In genomic region chr8:66696970-66697843, GRCm38 (mm10) we compare ENCODE assay signal across 8 mouse cellular contexts. TPM values are rescaled to one million over a fixed set of nuclear protein-coding genes. Genes with fewer than 3 reads are reported as not detected.
A peak's percentile ranks its signal among the peaks of the same experiment; 100 is the strongest.
DNase-seq lines count a peak whose midpoint lies in the region; ATAC-seq and TF ChIP-seq lines count a peak whose summit lies in the region.

TSS of gene Npy1r (plus strand) at chr8:66697192.

- 0 out of 2 replicates have a peak within 1 kb of the TSS, but pooled peaks have one; percentile 47 for H3K27ac ChIP-seq in heart, embryonic 10.5 days
- H3K27ac ChIP-seq in limb, embryonic 11.5 days (replicated peaks; ENCODE audit: low read depth, low read length), result no peak within 1 kb of the TSS
- no peak within 1 kb of the TSS for H3K27ac ChIP-seq in midbrain, postnatal 0 days (ENCODE audit: low read depth, low read length)

- peak; percentile 49; the same call in 1 of the 2 replicates for ATAC-seq in limb, embryonic 11.5 days (ENCODE audit: insufficient number of reproducible peaks, low FRiP score, low TSS enrichment, low read depth)
- ATAC-seq in midbrain, postnatal 0 days (ENCODE audit: low FRiP score), result peak; percentile 76

- peaks cover 26% of the 10 kb centered on the region for H3K27me3 ChIP-seq in heart, embryonic 10.5 days (ENCODE audit: insufficient read depth, poor library complexity, severe bottlenecking)
- peaks cover 19% of the 10 kb centered on the region for H3K27me3 ChIP-seq in limb, embryonic 11.5 days (ENCODE audit: control insufficient read depth, insufficient read depth, low read length)
- no peaks in the 10 kb centered on the region for H3K27me3 ChIP-seq in midbrain, postnatal 0 days (ENCODE audit: insufficient read depth, low read length)

- WGBS in heart, embryonic 10.5 days, result 1% methylated on average over 30 of the region's 30 CpGs
- WGBS in limb, embryonic 11.5 days, result under 1% methylated on average over 30 of the region's 30 CpGs
- WGBS in midbrain, postnatal 0 days, result under 1% methylated on average over 30 of the region's 30 CpGs

- peak within 1 kb of the TSS; percentile 60 for H3K4me3 ChIP-seq in heart, embryonic 10.5 days
- peak within 1 kb of the TSS; percentile 23 for H3K4me3 ChIP-seq in limb, embryonic 11.5 days (ENCODE audit: low read depth, low read length)
- peak within 1 kb of the TSS; percentile 46 for H3K4me3 ChIP-seq in midbrain, postnatal 0 days (ENCODE audit: low read depth, low read length)

- H3K36me3 ChIP-seq in heart, embryonic 10.5 days, result no peaks in the 10 kb centered on the region
- no peaks in the 10 kb centered on the region for H3K36me3 ChIP-seq in limb, embryonic 11.5 days (ENCODE audit: control insufficient read depth, insufficient read depth, low read length)
- H3K36me3 ChIP-seq in midbrain, postnatal 0 days (ENCODE audit: insufficient read depth, low read length), result no peaks in the 10 kb centered on the region

- H3K9ac ChIP-seq in limb, embryonic 11.5 days (ENCODE audit: low read length), result peak within 1 kb of the TSS; percentile 45
- H3K9ac ChIP-seq in midbrain, postnatal 0 days (replicated peaks; ENCODE audit: low read length, poor library complexity, severe bottlenecking), result peak within 1 kb of the TSS; percentile 20; the same call in 1 of the 2 replicates

- no peaks in the 10 kb centered on the region for H3K9me3 ChIP-seq in heart, embryonic 10.5 days
- no peaks in the 10 kb centered on the region for H3K9me3 ChIP-seq in limb, embryonic 11.5 days (ENCODE audit: control insufficient read depth, low read length)
- H3K9me3 ChIP-seq in midbrain, postnatal 0 days (ENCODE audit: low read length), result no peaks in the 10 kb centered on the region

- H3K4me1 ChIP-seq in heart, embryonic 10.5 days, result peaks cover 11% of the 10 kb centered on the region; the same call in 1 of the 2 replicates
- no peaks in the 10 kb centered on the region for H3K4me1 ChIP-seq in limb, embryonic 11.5 days (ENCODE audit: control insufficient read depth, insufficient read depth, low read length)
- H3K4me1 ChIP-seq in midbrain, postnatal 0 days (ENCODE audit: insufficient read depth, low read length), result no peaks in the 10 kb centered on the region

- DNase-seq in adipocyte (ENCODE audit: low spot score), result peak; percentile 81
- peak; percentile 44 for DNase-seq in embryo, embryonic 11.5 days (ENCODE audit: low read depth, low spot score)
- peak; percentile 76 for DNase-seq in heart, embryonic 10.5 days (ENCODE audit: low spot score)
- DNase-seq in kidney, adult 9 months, result peak; percentile 58
- DNase-seq in limb, embryonic 11.5 days (ENCODE audit: low spot score), result peak; percentile 61
- peak; percentile 84 for DNase-seq in midbrain, postnatal 0 days (ENCODE audit: low spot score)
- peak; percentile 32 for DNase-seq in yolk sac, embryonic 10.5 days (ENCODE audit: low spot score)
- DNase-seq in c-Kit-positive CD71-positive TER-119-positive erythroid progenitor cells, embryonic 14.5 days (ENCODE audit: low spot score), result no peak

- TF ChIP-seq CTCF in midbrain, postnatal 0 days (IDR thresholded peaks at IDR 0.05), result peak; percentile 86

- H3K4me2 ChIP-seq in limb, embryonic 11.5 days (ENCODE audit: low read depth, severe bottlenecking), result peak within 1 kb of the TSS; percentile 57
- H3K4me2 ChIP-seq in midbrain, postnatal 0 days (ENCODE audit: low read depth, low read length, poor library complexity, severe bottlenecking), result peak within 1 kb of the TSS; percentile 71

RNA-seq across cellular contexts. Expression of gene Npy1r, which starts in this region (rescaled TPM):
- 0.79 and 1.4 TPM in 2 replicates for polyA plus RNA-seq in heart, embryonic 10.5 days (2016; fragmentation: Nextera tagmentation; extraction: Ambion mirVana)
- polyA plus RNA-seq in limb, embryonic 11.5 days (2014; fragmentation: Nextera tagmentation; extraction: Ambion mirVana), result 0.35 and 0.64 TPM in 2 replicates
- 9.1 and 9.6 TPM in 2 replicates for total RNA-seq in midbrain, postnatal 0 days (2014; rRNA removed)
- 5.6 and 6.5 TPM in 2 replicates for polyA plus RNA-seq in midbrain, postnatal 0 days (2015; fragmentation: Nextera tagmentation; extraction: Ambion mirVana)

Comparison
In these comparisons a context has a peak if more than half of its experiments do, and no peak if none do; other contexts are left out.
1. Peak in DNase-seq, ATAC-seq, H3K4me3 ChIP-seq, H3K9ac ChIP-seq and H3K4me2 ChIP-seq in limb, embryonic 11.5 days; RNA of the gene not detected or under 1 TPM.